ENCODE assay signal across 9 mouse cellular contexts in genomic region chr8:120374514-120374913, GRCm38 (mm10).
DNase-seq lines count a peak whose midpoint lies in the region; ATAC-seq and TF ChIP-seq lines count a peak whose summit lies in the region.
"Had no signal": no experiment of that assay in that cellular context is flagged by ENCODE, and none has a peak within 500 bp of the region (broad histone marks: within the 10 kb centered on the region; RNA-seq: fewer than 3 reads in every experiment).

No protein-coding gene starts in this region.

- no peak for TF ChIP-seq POLR2A in limb, embryonic 14.5 days (IDR thresholded peaks at IDR 0.05; ENCODE audit: borderline replicate concordance, extremely low read depth, insufficient read depth, insufficient read length)

- no peak overlapping the region for H3K27ac ChIP-seq in lung, embryonic 14.5 days (ENCODE audit: low read depth)
- H3K27ac ChIP-seq in forebrain, embryonic 16.5 days (ENCODE audit: low read length): peak overlapping the region; percentile 56
- H3K27ac ChIP-seq in limb, embryonic 14.5 days (replicated peaks; ENCODE audit: low read depth, low read length): no peak overlapping the region
- peak overlapping the region; percentile 72 for H3K27ac ChIP-seq in stomach, embryonic 15.5 days
- H3K27ac ChIP-seq: macrophage had no signal

- peak; percentile 57 for DNase-seq in lung, embryonic 14.5 days
- no peak for DNase-seq in lung, postnatal 25 days (ENCODE audit: low spot score)
- no peak for DNase-seq in limb, embryonic 14.5 days (ENCODE audit: low spot score)
- no peak for DNase-seq in frontal cortex, adult 2 months (ENCODE audit: extremely low spot score in 1 of 2, low spot score in 1 of 2)
- DNase-seq in lung, adult 18-20 months: no peak
- DNase-seq in left cerebral cortex, postnatal 4 days: no peak

- no peak for TF ChIP-seq CTCF in lung, embryonic 14.5 days (IDR thresholded peaks at IDR 0.05; ENCODE audit: low read depth)

- no peak overlapping the region for H3K4me3 ChIP-seq in lung, embryonic 14.5 days (ENCODE audit: low read depth, low read length)
- H3K4me3 ChIP-seq in forebrain, embryonic 16.5 days (replicated peaks; ENCODE audit: low read length): no peak overlapping the region
- no peak overlapping the region for H3K4me3 ChIP-seq in limb, embryonic 14.5 days (replicated peaks; ENCODE audit: low read length)
- H3K4me3 ChIP-seq in stomach, embryonic 15.5 days (replicated peaks): no peak overlapping the region

- intact Hi-C loops in left cerebral cortex, postnatal 4 days (cut with DNase I): no loop called here

- H3K36me3 ChIP-seq in lung, embryonic 14.5 days (ENCODE audit: insufficient read depth): no peaks in the 10 kb centered on the region
- H3K36me3 ChIP-seq in forebrain, embryonic 16.5 days (ENCODE audit: control insufficient read depth, insufficient read depth): no peaks in the 10 kb centered on the region
- no peaks in the 10 kb centered on the region for H3K36me3 ChIP-seq in limb, embryonic 14.5 days (ENCODE audit: control insufficient read depth, insufficient read depth, low read length)
- H3K36me3 ChIP-seq in stomach, embryonic 15.5 days: no peaks in the 10 kb centered on the region

- H3K9me3 ChIP-seq in lung, embryonic 14.5 days (ENCODE audit: low read depth, low read length): no peaks in the 10 kb centered on the region
- H3K9me3 ChIP-seq in forebrain, embryonic 16.5 days (ENCODE audit: control insufficient read depth, low read length): no peaks in the 10 kb centered on the region
- no peaks in the 10 kb centered on the region for H3K9me3 ChIP-seq in limb, embryonic 14.5 days (ENCODE audit: control insufficient read depth, low read length)
- H3K9me3 ChIP-seq in stomach, embryonic 15.5 days: no peaks in the 10 kb centered on the region

- 21% methylated on average over 9 of the region's 9 CpGs for WGBS in lung, embryonic 14.5 days
- WGBS in forebrain, embryonic 16.5 days: 34% methylated on average over 9 of the region's 9 CpGs
- 18% methylated on average over 9 of the region's 9 CpGs for WGBS in limb, embryonic 14.5 days
- 29% methylated on average over 9 of the region's 9 CpGs for WGBS in stomach, embryonic 15.5 days

- H3K9ac ChIP-seq in lung, embryonic 14.5 days: no peak overlapping the region
- H3K9ac ChIP-seq in forebrain, embryonic 16.5 days (replicated peaks; ENCODE audit: low read depth, low read length): peak overlapping the region; percentile 41
- H3K9ac ChIP-seq in limb, embryonic 14.5 days (ENCODE audit: low read depth, low read length, severe bottlenecking): no peak overlapping the region
- no peak overlapping the region for H3K9ac ChIP-seq in stomach, embryonic 15.5 days

- H3K27me3 ChIP-seq in lung, embryonic 14.5 days (ENCODE audit: insufficient read depth, low read length): no peaks in the 10 kb centered on the region
- no peaks in the 10 kb centered on the region for H3K27me3 ChIP-seq in forebrain, embryonic 16.5 days (replicated peaks; ENCODE audit: control insufficient read depth, insufficient read depth, low read length)
- no peaks in the 10 kb centered on the region for H3K27me3 ChIP-seq in limb, embryonic 14.5 days (ENCODE audit: control insufficient read depth, insufficient read depth, low read length)
- no peaks in the 10 kb centered on the region for H3K27me3 ChIP-seq in stomach, embryonic 15.5 days (replicated peaks)

- H3K4me1 ChIP-seq in lung, embryonic 14.5 days (ENCODE audit: insufficient read depth): peaks cover 59% of the 10 kb centered on the region
- H3K4me1 ChIP-seq in forebrain, embryonic 16.5 days (replicated peaks; ENCODE audit: control insufficient read depth, insufficient read depth, low read length): peaks cover 50% of the 10 kb centered on the region
- peaks cover 41% of the 10 kb centered on the region for H3K4me1 ChIP-seq in limb, embryonic 14.5 days (ENCODE audit: control insufficient read depth, insufficient read depth, low read length)
- peaks cover 71% of the 10 kb centered on the region for H3K4me1 ChIP-seq in stomach, embryonic 15.5 days

- ATAC-seq in lung, embryonic 14.5 days (ENCODE audit: insufficient read depth): no peak
- ATAC-seq in forebrain, embryonic 16.5 days: no peak; the same call in 1 of the 2 replicates
- ATAC-seq in limb, embryonic 14.5 days (ENCODE audit: low FRiP score, low read depth): peak; percentile 24; the same call in 1 of the 2 replicates
- no peak for ATAC-seq in stomach, embryonic 15.5 days (ENCODE audit: insufficient read depth, low FRiP score, low read depth)

- no peak overlapping the region for H3K4me2 ChIP-seq in lung, embryonic 14.5 days
- no peak overlapping the region for H3K4me2 ChIP-seq in forebrain, embryonic 16.5 days (ENCODE audit: low read length)
- H3K4me2 ChIP-seq in limb, embryonic 14.5 days (replicated peaks; ENCODE audit: low read depth, low read length, severe bottlenecking): no peak overlapping the region
- no peak overlapping the region for H3K4me2 ChIP-seq in stomach, embryonic 15.5 days

Comparison
In these comparisons a context has a peak if more than half of its experiments do, and no peak if none do; other contexts are left out.
1. H3K27ac ChIP-seq: peak in forebrain, embryonic 16.5 days (single experiment) and stomach, embryonic 15.5 days (single experiment); none in lung, embryonic 14.5 days (single experiment) and limb, embryonic 14.5 days (single experiment).